Mouse (Mus musculus) small intestine, adult 2 months (tissue): Measurements from ENCODE around the gene Snx19. TPM values are rescaled to one million over a fixed set of nuclear protein-coding genes. Genes with fewer than 3 reads are reported as not detected.

ENCODE experiments used
- H3K27ac ChIP-seq: fragments of 200-500 bp; 2 replicates; pipeline ENCODE4 v1.5.1; 2012; ENCODE audit warnings: low read depth, low read length, control low read depth, inconsistent platforms; ENCODE audit not compliant: insufficient read depth
- H3K27me3 ChIP-seq: fragments of 200-500 bp; 2 replicates; pipeline ENCODE4 v1.6.1; 2012; ENCODE audit warnings: mild to moderate bottlenecking, moderate library complexity, low read length, inconsistent platforms; ENCODE audit not compliant: control insufficient read depth, insufficient read depth
- H3K36me3 ChIP-seq: fragments of 200-500 bp; 2 replicates; pipeline ENCODE4 v1.6.1; 2012; ENCODE audit warnings: mild to moderate bottlenecking, low read length, control low read depth, inconsistent platforms; ENCODE audit not compliant: control insufficient read depth, insufficient read depth
- H3K4me1 ChIP-seq: fragments of 200-500 bp; 2 replicates; pipeline ENCODE4 v1.6.1; 2012; ENCODE audit warnings: low read length, inconsistent platforms, mixed read lengths; ENCODE audit not compliant: control insufficient read depth, insufficient read depth, insufficient read length
- H3K4me3 ChIP-seq: fragments of 200-500 bp; 2 replicates; pipeline ENCODE4 v1.5.1; 2012; ENCODE audit warnings: low read depth, mild to moderate bottlenecking, control low read depth, inconsistent platforms, low read length, moderate library complexity
- CTCF ChIP-seq: fragments of 200-500 bp; IDR thresholded peaks from 2 replicates; pipeline ENCODE4 v1.5.1; 2012; ENCODE audit warnings: low read depth, mild to moderate bottlenecking, control low read depth, inconsistent platforms, low read length, moderate library complexity, mixed read lengths; ENCODE audit not compliant: insufficient replicate concordance, insufficient read length; ENCODE audit errors: extremely low read depth
- POLR2A ChIP-seq: fragments of 200-500 bp; IDR thresholded peaks from 2 replicates; pipeline ENCODE4 v1.6.1; 2012; ENCODE audit warnings: low read depth, mild to moderate bottlenecking, control low read depth, inconsistent platforms, low read length, moderate library complexity
- WGBS: fragments of 180-500 bp; shearing (Covaris S2); methylation state at CpG from one replicate; pipeline ENCODE4 v1.1.7; 2018; 5-methylcytosine and 5-hydroxymethylcytosine counted together
- polyA plus RNA-seq: library from polyadenylated mRNA; depleted of rRNA; stranded (reverse); fragments of >200 nt; gene quantifications from 2 replicates; pipeline ENCODE4 v1.2.3, GENCODE M21; 2012

Snx19 gene
- polyA plus RNA-seq, 1 experiment = 7.3 TPM

GRCm38 (mm10) chr9:30484183-30484582 lies 57.3 kb downstream of the Snx19 start:
- H3K4me3 ChIP-seq = no peak overlapping the region
- TF ChIP-seq POLR2A (no peak), CTCF (no peak)
- 83% methylated on average over 3 of the region's 3 CpGs for WGBS

GRCm38 (mm10) chr9:30485161-30485560 lies 58.3 kb downstream of the Snx19 start:
- 77% methylated on average over 2 of the region's 2 CpGs for WGBS
- TF ChIP-seq POLR2A (no peak), CTCF (no peak)

More at GRCm38 (mm10) chr9:30484183-30484582, 57.3 kb downstream of the Snx19 start:
- Histone ChIP-seq H3K4me1 (no peaks in the 10 kb centered on the region), H3K27ac (no peak overlapping the region), H3K27me3 (no peaks in the 10 kb centered on the region), H3K36me3 (no peaks in the 10 kb centered on the region)

GRCm38 (mm10) chr9:30488384-30488783 lies 61.5 kb downstream of the Snx19 start:
- TF ChIP-seq POLR2A (no peak), CTCF (no peak)
- WGBS = 84% methylated on average over 1 of the region's 1 CpGs
- no peaks in the 10 kb centered on the region for H3K27me3 ChIP-seq

More at GRCm38 (mm10) chr9:30485161-30485560, 58.3 kb downstream of the Snx19 start:
- Histone ChIP-seq H3K4me1 (no peaks in the 10 kb centered on the region), H3K27me3 (no peaks in the 10 kb centered on the region), H3K27ac (no peak overlapping the region), H3K4me3 (no peak overlapping the region), H3K36me3 (no peaks in the 10 kb centered on the region)

GRCm38 (mm10) chr9:30494446-30494845 lies 67.5 kb downstream of the Snx19 start:
- Histone ChIP-seq H3K4me1 (no peaks in the 10 kb centered on the region), H3K4me3 (no peak overlapping the region), H3K27ac (no peak overlapping the region), H3K27me3 (no peaks in the 10 kb centered on the region), H3K36me3 (no peaks in the 10 kb centered on the region)
- WGBS = 93% methylated on average over 2 of the region's 2 CpGs
- TF ChIP-seq POLR2A = no peak

More at GRCm38 (mm10) chr9:30488384-30488783, 61.5 kb downstream of the Snx19 start:
- no peak overlapping the region for H3K4me3 ChIP-seq
- H3K27ac ChIP-seq = no peak overlapping the region
- H3K4me1 ChIP-seq = no peaks in the 10 kb centered on the region
- H3K36me3 ChIP-seq = no peaks in the 10 kb centered on the region

DNA sequence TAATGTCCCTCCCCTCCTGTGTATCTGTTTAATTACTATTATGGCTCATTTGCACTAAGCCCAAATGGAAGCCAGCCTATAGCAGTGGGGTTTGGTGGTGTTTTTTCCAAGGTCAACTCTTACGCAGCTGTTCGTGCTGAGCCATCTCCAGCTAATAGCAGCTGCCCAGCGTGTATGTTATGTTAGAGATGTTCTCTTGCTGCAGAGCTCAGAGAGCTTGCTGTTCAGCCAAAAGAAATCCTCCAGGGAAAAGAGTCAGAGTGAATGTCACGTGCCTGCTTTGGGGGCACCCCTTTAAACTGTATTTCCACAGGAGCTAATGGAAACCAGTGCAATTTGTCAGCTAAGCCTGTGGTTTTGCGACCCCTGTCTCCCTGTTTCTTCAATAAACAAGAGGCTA lies 82.1 kb downstream of the Snx19 start:
- H3K27ac ChIP-seq = no peak overlapping the region
- no peaks in the 10 kb centered on the region for H3K36me3 ChIP-seq
- 71% methylated on average over 5 of the region's 5 CpGs for WGBS
- no peak for TF ChIP-seq CTCF
- no peak for TF ChIP-seq POLR2A
- no peaks in the 10 kb centered on the region for H3K4me1 ChIP-seq
- H3K4me3 ChIP-seq = no peak overlapping the region
- H3K27me3 ChIP-seq = no peaks in the 10 kb centered on the region

DNA sequence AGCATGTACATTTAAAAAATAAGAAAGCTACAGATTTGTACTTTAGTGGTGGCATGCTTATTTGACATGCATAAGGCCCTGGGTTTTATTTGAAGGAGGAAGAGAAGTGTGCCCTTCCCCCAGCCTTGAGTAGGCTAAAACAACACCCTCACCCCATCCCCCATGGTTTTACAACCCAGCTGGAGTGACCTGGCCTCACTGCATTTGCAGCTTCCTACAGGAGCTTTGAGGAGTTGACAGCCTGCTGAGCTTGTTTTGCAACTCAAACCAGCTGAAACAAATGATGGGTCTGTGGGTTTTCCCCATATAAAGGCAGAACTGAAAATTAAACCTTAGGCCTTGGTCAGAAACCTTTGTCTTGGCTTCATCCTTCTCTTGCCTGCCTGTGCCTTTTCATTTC lies 89.0 kb downstream of the Snx19 start:
- Histone ChIP-seq H3K36me3 (no peaks in the 10 kb centered on the region), H3K4me3 (no peak overlapping the region), H3K4me1 (no peaks in the 10 kb centered on the region), H3K27me3 (no peaks in the 10 kb centered on the region), H3K27ac (no peak overlapping the region)
- no peak for TF ChIP-seq POLR2A
- no peak for TF ChIP-seq CTCF
